Mouse (Mus musculus) stomach, postnatal 0 days (tissue): ENCODE measurements around the gene Shcbp1l.

Source experiments
- CTCF ChIP-seq: IDR thresholded peaks from 2 replicates; pipeline ENCODE4 v1.5.1; 2016; ENCODE audit warnings: antibody characterized with exemption, low read depth, mild to moderate bottlenecking, moderate library complexity
- EP300 ChIP-seq: optimal IDR thresholded peaks from 2 replicates; pipeline ENCODE3; 2016; ENCODE audit warnings: antibody characterized with exemption

- TF ChIP-seq CTCF (no peak), EP300 (no peak)
These were observed 10.0 kb upstream of the Shcbp1l start for GRCm38 (mm10) chr1:153414962-153415361.
